Mouse (Mus musculus) liver, embryonic 11.5 days (tissue): ENCODE measurements around the gene Wasf3. TPM values are rescaled to one million over a fixed set of nuclear protein-coding genes. Genes with fewer than 3 reads are reported as not detected.

Experiments used
- ATAC-seq: fragments of 200-750 bp; cut with Nextera tagmentation; replicated peaks from 2 replicates; pipeline ENCODE4 v1.8.0; 2017; ENCODE audit warnings: moderate number of reproducible peaks, mild to moderate bottlenecking, moderate TSS enrichment, moderate library complexity; ENCODE audit not compliant: low FRiP score
- DNase-seq: peaks from one replicate; pipeline ENCODE4 v3.0.0-alpha.2; 2017; ENCODE audit warnings: low spot score
- H3K27ac ChIP-seq: fragments of 300-500 bp; sonication (generic); 2 replicates; pipeline ENCODE4 v1.5.1; 2014; ENCODE audit warnings: mild to moderate bottlenecking, low read depth, low read length, control low read depth
- H3K27me3 ChIP-seq: fragments of 300-500 bp; sonication (generic); replicated peaks from 2 replicates; pipeline ENCODE4 v1.6.1; 2014; ENCODE audit warnings: low read length, mixed read lengths; ENCODE audit not compliant: control insufficient read depth, insufficient read depth
- H3K36me3 ChIP-seq: fragments of 300-500 bp; sonication (generic); 2 replicates; pipeline ENCODE4 v1.6.1; 2014; ENCODE audit warnings: mild to moderate bottlenecking, low read length, moderate library complexity, mixed read lengths; ENCODE audit not compliant: control insufficient read depth, insufficient read depth
- H3K4me1 ChIP-seq: fragments of 300-500 bp; sonication (generic); replicated peaks from 2 replicates; pipeline ENCODE4 v1.6.1; 2014; ENCODE audit warnings: low read length, mixed read lengths; ENCODE audit not compliant: control insufficient read depth, insufficient read depth
- H3K4me2 ChIP-seq: fragments of 300-500 bp; sonication (generic); 2 replicates; pipeline ENCODE4 v1.6.1; 2014; ENCODE audit warnings: mild to moderate bottlenecking, control low read depth, moderate library complexity
- H3K4me3 ChIP-seq: fragments of 300-500 bp; sonication (generic); 2 replicates; pipeline ENCODE4 v1.5.1; 2014; ENCODE audit warnings: low read depth, low read length, control low read depth
- H3K9ac ChIP-seq: fragments of 300-500 bp; sonication (generic); 2 replicates; pipeline ENCODE4 v1.6.1; 2014; ENCODE audit warnings: low read depth, low read length, control low read depth
- H3K9me3 ChIP-seq: fragments of 300-500 bp; sonication (generic); 2 replicates; pipeline ENCODE4 v1.6.1; 2016; ENCODE audit warnings: low read length, inconsistent platforms, mixed read lengths; ENCODE audit not compliant: control insufficient read depth
- WGBS: fragments of 180-500 bp; shearing (Covaris S2); extraction: QIAGEN DNeasy Blood & Tissue Kit; methylation state at CpG from one replicate; pipeline ENCODE4 v1.1.7; 2014; 5-methylcytosine and 5-hydroxymethylcytosine counted together
- polyA plus RNA-seq: library from polyadenylated mRNA; unstranded; fragments of >200 nt; fragmentation: Nextera tagmentation; extraction: Ambion mirVana; gene quantifications from 2 replicates; pipeline ENCODE4 v1.2.1, GENCODE M21; 2014

The Wasf3 gene
- polyA plus RNA-seq, 1 experiment from 2014 or later: 0.40 TPM

DNA sequence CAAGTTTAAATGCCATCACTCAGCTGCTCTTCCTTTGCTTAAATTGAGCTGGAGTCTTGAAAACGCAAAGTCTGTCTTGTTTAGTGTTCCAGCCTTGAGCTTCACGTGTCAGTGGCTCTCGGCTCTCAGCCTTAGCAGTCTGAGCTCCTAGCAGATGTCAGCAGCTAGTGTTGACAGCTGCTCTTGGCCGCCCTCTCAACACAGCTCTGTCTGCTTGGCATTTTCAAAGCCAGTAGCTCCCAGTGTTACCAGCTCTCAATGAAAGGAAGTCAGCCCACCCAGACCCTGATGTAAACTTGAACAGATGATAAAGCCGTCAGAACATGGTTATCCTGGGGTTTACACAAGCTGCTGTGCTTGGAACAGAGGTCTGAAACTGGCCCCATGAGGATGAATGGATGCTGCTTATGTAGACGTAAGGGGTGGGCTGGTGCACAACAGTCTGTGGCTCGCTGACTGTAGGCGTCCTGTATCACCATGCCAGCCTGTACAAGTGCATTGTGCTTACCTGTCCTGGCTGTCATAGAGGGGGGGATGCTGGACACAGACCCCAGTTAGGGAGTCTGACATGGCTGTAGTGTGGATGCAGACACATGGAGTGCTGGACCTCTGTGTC, 40.0 kb downstream of the Wasf3 start:
- no peak overlapping the region for H3K4me2 ChIP-seq
- 67% methylated on average over 8 of the region's 8 CpGs for WGBS
- H3K27ac ChIP-seq: no peak overlapping the region
- DNase-seq (no peak), ATAC-seq (no peak)
- H3K36me3 ChIP-seq: no peaks in the 10 kb centered on the region
- no peaks in the 10 kb centered on the region for H3K27me3 ChIP-seq
- H3K9ac ChIP-seq: no peak overlapping the region
- no peaks in the 10 kb centered on the region for H3K9me3 ChIP-seq
- H3K4me1 ChIP-seq: no peaks in the 10 kb centered on the region
- H3K4me3 ChIP-seq: no peak overlapping the region

GRCm38 (mm10) chr5:146425656-146426055, 40.9 kb downstream of the Wasf3 start:
- Histone ChIP-seq H3K27ac (no peak overlapping the region), H3K9ac (no peak overlapping the region), H3K9me3 (no peaks in the 10 kb centered on the region), H3K4me1 (no peaks in the 10 kb centered on the region), H3K4me2 (no peak overlapping the region), H3K27me3 (no peaks in the 10 kb centered on the region), H3K4me3 (no peak overlapping the region), H3K36me3 (no peaks in the 10 kb centered on the region)
- ATAC-seq: no peak
- WGBS: 92% methylated on average over 4 of the region's 4 CpGs
- no peak for DNase-seq

- no peaks in the 10 kb centered on the region for H3K27me3 ChIP-seq
Measured at GRCm38 (mm10) chr5:146428109-146428508, 43.3 kb downstream of the Wasf3 start.

GRCm38 (mm10) chr5:146431821-146432220, 47.0 kb downstream of the Wasf3 start:
- Histone ChIP-seq H3K27me3 (no peaks in the 10 kb centered on the region), H3K4me3 (no peak overlapping the region), H3K36me3 (no peaks in the 10 kb centered on the region), H3K9ac (no peak overlapping the region), H3K4me1 (no peaks in the 10 kb centered on the region), H3K9me3 (no peaks in the 10 kb centered on the region), H3K4me2 (no peak overlapping the region), H3K27ac (no peak overlapping the region)
- DNase-seq: no peak
- no peak for ATAC-seq
- 75% methylated on average over 3 of the region's 3 CpGs for WGBS

More at GRCm38 (mm10) chr5:146428109-146428508, 43.3 kb downstream of the Wasf3 start:
- ATAC-seq (no peak), DNase-seq (no peak)
- Histone ChIP-seq H3K4me3 (no peak overlapping the region), H3K36me3 (no peaks in the 10 kb centered on the region), H3K9ac (no peak overlapping the region), H3K4me2 (no peak overlapping the region), H3K27ac (no peak overlapping the region), H3K4me1 (no peaks in the 10 kb centered on the region), H3K9me3 (no peaks in the 10 kb centered on the region)
- 63% methylated on average over 4 of the region's 4 CpGs for WGBS

DNA sequence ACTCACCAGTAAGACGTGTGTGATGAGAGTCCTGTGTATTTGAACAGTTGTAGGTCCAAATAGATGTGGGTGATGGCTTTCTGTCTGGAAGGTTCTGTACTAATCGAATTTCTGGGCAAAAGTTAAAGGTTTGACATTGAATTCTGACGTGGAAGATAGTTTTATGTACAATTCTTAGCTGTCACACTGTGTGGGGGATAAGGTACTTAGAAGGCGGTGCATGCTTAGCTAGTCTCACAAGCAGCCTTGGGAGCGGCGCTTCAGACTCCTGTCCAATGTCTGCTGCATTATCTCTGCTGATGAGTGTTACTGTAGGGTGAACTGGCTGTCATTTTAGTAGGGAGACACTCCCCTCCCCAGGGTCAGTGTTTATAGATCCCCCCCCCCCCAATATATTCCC, 47.7 kb downstream of the Wasf3 start:
- H3K9ac ChIP-seq: no peak overlapping the region
- no peaks in the 10 kb centered on the region for H3K9me3 ChIP-seq
- H3K4me3 ChIP-seq: no peak overlapping the region
- H3K36me3 ChIP-seq: no peaks in the 10 kb centered on the region
- H3K4me2 ChIP-seq: no peak overlapping the region
- H3K4me1 ChIP-seq: no peaks in the 10 kb centered on the region
- 82% methylated on average over 6 of the region's 6 CpGs for WGBS
- no peaks in the 10 kb centered on the region for H3K27me3 ChIP-seq
- no peak overlapping the region for H3K27ac ChIP-seq
- ATAC-seq (no peak), DNase-seq (no peak)

DNA sequence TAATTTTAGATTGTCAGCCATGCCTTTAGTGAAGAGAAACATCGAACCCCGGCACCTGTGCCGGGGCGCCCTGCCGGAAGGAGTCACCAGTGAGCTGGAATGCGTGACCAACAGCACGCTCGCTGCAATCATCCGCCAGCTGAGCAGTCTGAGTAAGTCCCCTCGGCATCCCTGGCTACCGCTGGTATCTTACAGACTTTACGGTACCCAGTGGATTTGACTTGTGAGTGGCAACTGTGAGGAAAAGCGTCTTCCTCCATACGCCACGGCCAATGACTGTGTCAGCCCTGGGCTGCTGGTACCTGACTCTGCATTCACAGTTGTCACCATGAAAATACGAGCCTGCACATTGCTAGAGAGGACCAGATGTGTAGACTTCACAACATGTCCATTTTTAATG, 50.5 kb downstream of the Wasf3 start:
- no peaks in the 10 kb centered on the region; the same call in 1 of the 2 replicates for H3K36me3 ChIP-seq
- no peaks in the 10 kb centered on the region for H3K4me1 ChIP-seq
- H3K4me3 ChIP-seq: no peak overlapping the region
- H3K4me2 ChIP-seq: no peak overlapping the region
- no peak overlapping the region for H3K27ac ChIP-seq
- no peaks in the 10 kb centered on the region for H3K9me3 ChIP-seq
- no peaks in the 10 kb centered on the region for H3K27me3 ChIP-seq
- ATAC-seq (no peak), DNase-seq (no peak)
- H3K9ac ChIP-seq: no peak overlapping the region
- 87% methylated on average over 16 of the region's 16 CpGs for WGBS

GRCm38 (mm10) chr5:146436796-146437195, 52.0 kb downstream of the Wasf3 start:
- 90% methylated on average over 11 of the region's 11 CpGs for WGBS

DNA sequence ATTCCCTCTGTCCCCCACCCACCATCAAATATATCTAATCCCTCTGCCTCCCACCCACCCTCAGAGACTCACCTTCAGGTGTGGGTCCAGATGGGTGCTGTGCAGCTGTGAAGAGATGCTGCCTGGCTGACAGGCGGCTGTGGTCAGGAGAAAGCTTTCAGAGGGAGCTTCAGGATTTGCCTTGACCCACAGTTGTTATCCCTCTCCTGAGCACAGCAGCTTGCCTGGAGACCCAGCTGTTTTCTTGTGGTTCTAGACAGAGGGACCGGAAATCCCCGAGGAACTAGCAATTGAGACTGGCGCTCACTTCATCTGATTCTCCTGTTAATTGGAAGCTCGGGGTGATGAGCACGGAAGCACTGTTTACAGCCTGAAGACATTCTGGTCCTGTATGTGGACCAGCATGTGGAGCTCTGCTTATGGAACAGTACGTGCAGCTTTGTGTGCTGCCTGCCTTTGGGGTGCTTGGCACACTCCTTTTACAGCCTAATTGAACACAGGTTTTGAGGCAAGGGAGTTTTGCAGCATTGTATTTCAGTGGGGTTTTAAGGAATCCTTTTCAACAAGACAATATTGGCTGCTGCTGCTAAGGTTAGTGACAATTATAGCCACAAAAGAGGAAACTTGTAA, 54.5 kb downstream of the Wasf3 start:
- no peaks in the 10 kb centered on the region for H3K9me3 ChIP-seq
- 85% methylated on average over 7 of the region's 7 CpGs for WGBS
- no peak overlapping the region for H3K4me3 ChIP-seq
- no peaks in the 10 kb centered on the region; the same call in 1 of the 2 replicates for H3K36me3 ChIP-seq
- H3K27ac ChIP-seq: no peak overlapping the region
- ATAC-seq (no peak), DNase-seq (no peak)
- H3K4me2 ChIP-seq: no peak overlapping the region
- H3K27me3 ChIP-seq: no peaks in the 10 kb centered on the region
- no peaks in the 10 kb centered on the region for H3K4me1 ChIP-seq
- H3K9ac ChIP-seq: no peak overlapping the region

More at GRCm38 (mm10) chr5:146436796-146437195, 52.0 kb downstream of the Wasf3 start:
- H3K27ac ChIP-seq: no peak overlapping the region
- no peak overlapping the region for H3K9ac ChIP-seq
- ATAC-seq (no peak), DNase-seq (no peak)
- H3K4me3 ChIP-seq: no peak overlapping the region
- no peak overlapping the region for H3K4me2 ChIP-seq
- H3K9me3 ChIP-seq: no peaks in the 10 kb centered on the region
- H3K27me3 ChIP-seq: no peaks in the 10 kb centered on the region
- H3K4me1 ChIP-seq: no peaks in the 10 kb centered on the region
- no peaks in the 10 kb centered on the region; the same call in 1 of the 2 replicates for H3K36me3 ChIP-seq

- H3K36me3 ChIP-seq: no peaks in the 10 kb centered on the region; the same call in 1 of the 2 replicates
- ATAC-seq: no peak
- WGBS: 84% methylated on average over 5 of the region's 5 CpGs
Measured at GRCm38 (mm10) chr5:146440273-146440672, 55.5 kb downstream of the Wasf3 start.

More at GRCm38 (mm10) chr5:146440273-146440672, 55.5 kb downstream of the Wasf3 start:
- Histone ChIP-seq H3K4me3 (no peak overlapping the region), H3K9ac (no peak overlapping the region), H3K4me1 (no peaks in the 10 kb centered on the region), H3K9me3 (no peaks in the 10 kb centered on the region), H3K4me2 (no peak overlapping the region), H3K27me3 (no peaks in the 10 kb centered on the region), H3K27ac (no peak overlapping the region)
- no peak for DNase-seq
